Mouse (Mus musculus) heart, postnatal 0 days (tissue): ENCODE measurements around the gene Parp1. TPM values are rescaled to one million over a fixed set of nuclear protein-coding genes. Genes with fewer than 3 reads are reported as not detected.

Source experiments
- ATAC-seq: fragments of 200-750 bp; cut with Nextera tagmentation; 2 replicates; pipeline ENCODE4 v1.8.0; 2017; ENCODE audit warnings: low read depth, moderate number of reproducible peaks, moderate library complexity; ENCODE audit not compliant: insufficient read depth
- DNase-seq: peaks from one replicate; pipeline ENCODE4 v3.0.0-alpha.2; 2016; ENCODE audit warnings: low spot score
- H3K27ac ChIP-seq: fragments of 300-500 bp; sonication (generic); 2 replicates; pipeline ENCODE4 v1.5.1; 2014; ENCODE audit warnings: low read depth, mild to moderate bottlenecking
- H3K27me3 ChIP-seq: fragments of 300-500 bp; sonication (generic); 2 replicates; pipeline ENCODE4 v1.6.1; 2014; ENCODE audit warnings: low read length, mixed read lengths; ENCODE audit not compliant: control insufficient read depth, insufficient read depth
- H3K36me3 ChIP-seq: fragments of 300-500 bp; sonication (generic); replicated peaks from 2 replicates; pipeline ENCODE4 v1.6.1; 2014; ENCODE audit warnings: low read length, mixed read lengths; ENCODE audit not compliant: control insufficient read depth, insufficient read depth
- H3K4me1 ChIP-seq: fragments of 300-500 bp; sonication (generic); 2 replicates; pipeline ENCODE4 v1.6.1; 2014; ENCODE audit warnings: antibody characterized with exemption; ENCODE audit not compliant: control insufficient read depth, insufficient read depth
- H3K4me2 ChIP-seq: fragments of 300-500 bp; sonication (generic); 2 replicates; pipeline ENCODE4 v1.6.1; 2014; ENCODE audit warnings: low read depth, mild to moderate bottlenecking, low read length, moderate library complexity
- H3K4me3 ChIP-seq: fragments of 300-500 bp; sonication (generic); 2 replicates; pipeline ENCODE4 v1.5.1; 2014; ENCODE audit warnings: low read depth, low read length
- H3K9ac ChIP-seq: fragments of 300-500 bp; sonication (generic); replicated peaks from 2 replicates; pipeline ENCODE4 v1.6.1; 2014; ENCODE audit warnings: low read depth, low read length, mixed read lengths
- H3K9me3 ChIP-seq: fragments of 300-500 bp; sonication (generic); replicated peaks from 2 replicates; pipeline ENCODE4 v1.6.1; 2016; ENCODE audit warnings: low read length; ENCODE audit not compliant: control insufficient read depth
- CTCF ChIP-seq: IDR thresholded peaks from 2 replicates; pipeline ENCODE4 v1.5.1; 2016; ENCODE audit warnings: antibody characterized with exemption, control low read depth, low read depth
- EP300 ChIP-seq: IDR thresholded peaks from 2 replicates; pipeline ENCODE4 v1.6.1; 2016; ENCODE audit warnings: antibody characterized with exemption, low read depth
- WGBS: fragments of 180-500 bp; shearing (Covaris S2); extraction: QIAGEN DNeasy Blood & Tissue Kit; methylation state at CpG from one replicate; pipeline ENCODE4 v1.1.7; 2014; 5-methylcytosine and 5-hydroxymethylcytosine counted together
- polyA plus RNA-seq: library from polyadenylated mRNA; unstranded; fragments of >200 nt; fragmentation: Nextera tagmentation; extraction: Ambion mirVana; gene quantifications from 2 replicates; pipeline ENCODE4 v1.2.1, GENCODE M21; 2015
- total RNA-seq: library from RNA; depleted of rRNA; stranded (reverse); fragments of >200 nt; gene quantifications from 2 replicates; pipeline ENCODE4 v1.2.3, GENCODE M21; 2014; ENCODE audit warnings: low replicate concordance

Parp1 gene
- total and polyA plus RNA-seq, 2 experiments from 2014 or later = 41.3 to 49.1 TPM

GRCm38 (mm10) chr1:180547751-180548669 is 20.7 kb upstream of the Parp1 start:
- 0 out of 2 replicates have a peak overlapping the region, but pooled peaks have one; percentile 5 for H3K4me3 ChIP-seq
- H3K4me1 ChIP-seq = 0 out of 2 replicates have a peak, but pooled peaks cover 2% of the 10 kb centered on the region
- peaks cover 43% of the 10 kb centered on the region for H3K27me3 ChIP-seq
- no peak for TF ChIP-seq CTCF
- no peak for TF ChIP-seq EP300
- ATAC-seq = peak; percentile 33; the same call in 1 of the 2 replicates
- no peaks in the 10 kb centered on the region for H3K36me3 ChIP-seq
- no peak for DNase-seq
- no peaks in the 10 kb centered on the region; the same call in 1 of the 2 replicates for H3K9me3 ChIP-seq
- 3% methylated on average over 16 of the region's 16 CpGs for WGBS
- H3K27ac ChIP-seq = no peak overlapping the region
- peak overlapping the region; percentile 45 for H3K4me2 ChIP-seq
- H3K9ac ChIP-seq = no peak overlapping the region

GRCm38 (mm10) chr1:180549539-180550308 is 19.0 kb upstream of the Parp1 start:
- Histone ChIP-seq H3K36me3 (no peaks in the 10 kb centered on the region), H3K27me3 (peaks cover 43% of the 10 kb centered on the region), H3K9ac (no peak overlapping the region), H3K27ac (no peak overlapping the region), H3K4me3 (no peak overlapping the region), H3K4me1 (0 out of 2 replicates have a peak, but pooled peaks cover 2% of the 10 kb centered on the region), H3K9me3 (no peaks in the 10 kb centered on the region), H3K4me2 (no peak overlapping the region)
- DNase-seq (no peak), ATAC-seq (no peak)
- TF ChIP-seq EP300 (no peak), CTCF (no peak)
- WGBS = 61% methylated on average over 7 of the region's 7 CpGs

GRCm38 (mm10) chr1:180550770-180551169 is 18.0 kb upstream of the Parp1 start:
- Histone ChIP-seq H3K27me3 (peaks cover 43% of the 10 kb centered on the region), H3K4me3 (no peak overlapping the region), H3K4me1 (0 out of 2 replicates have a peak, but pooled peaks cover 2% of the 10 kb centered on the region), H3K27ac (no peak overlapping the region), H3K9me3 (no peaks in the 10 kb centered on the region), H3K9ac (no peak overlapping the region), H3K36me3 (no peaks in the 10 kb centered on the region), H3K4me2 (no peak overlapping the region)
- DNase-seq (peak; percentile 64), ATAC-seq (peak; percentile 62; the same call in 1 of the 2 replicates)
- peak; percentile 91 for TF ChIP-seq CTCF
- TF ChIP-seq EP300 = no peak
- 8% methylated on average over 5 of the region's 5 CpGs for WGBS

- H3K4me3 ChIP-seq = no peak overlapping the region
- no peaks in the 10 kb centered on the region for H3K36me3 ChIP-seq
- H3K9me3 ChIP-seq = no peaks in the 10 kb centered on the region
- DNase-seq = no peak
- TF ChIP-seq EP300 (no peak), CTCF (no peak)
- no peak overlapping the region for H3K4me2 ChIP-seq
- H3K9ac ChIP-seq = no peak overlapping the region
- 71% methylated on average over 5 of the region's 5 CpGs for WGBS
- ATAC-seq = no peak
- H3K27me3 ChIP-seq = no peaks in the 10 kb centered on the region
- H3K4me1 ChIP-seq = no peaks in the 10 kb centered on the region
- no peak overlapping the region for H3K27ac ChIP-seq
These were observed 11.8 kb upstream of the Parp1 start for GRCm38 (mm10) chr1:180556899-180557298.

- H3K9me3 ChIP-seq = no peaks in the 10 kb centered on the region
- H3K27me3 ChIP-seq = no peaks in the 10 kb centered on the region
- H3K4me1 ChIP-seq = no peaks in the 10 kb centered on the region
- ATAC-seq (no peak), DNase-seq (no peak)
- H3K4me3 ChIP-seq = no peak overlapping the region
- no peak overlapping the region for H3K4me2 ChIP-seq
- no peak overlapping the region for H3K9ac ChIP-seq
- WGBS = 78% methylated on average over 8 of the region's 8 CpGs
- H3K27ac ChIP-seq = no peak overlapping the region
- TF ChIP-seq CTCF = no peak
- TF ChIP-seq EP300 = no peak
- H3K36me3 ChIP-seq = no peaks in the 10 kb centered on the region
These were observed 9.3 kb upstream of the Parp1 start for GRCm38 (mm10) chr1:180559454-180559853.
